Mouse (Mus musculus): ENCODE data around the gene Tmem176a.
"Not testable (repeated sequence)": the region's sequence is repeated elsewhere in the genome, so short reads cannot be mapped to it uniquely, and the experiment has no call there.

The Tmem176a gene

GRCm38 (mm10) chr6:48842111-48842842, 1.6 kb downstream of the Tmem176a start:
- DNase-seq (ENCODE audit: low spot score in 2 of 2): peak in 1 of 2 experiments; percentile 26

DNA sequence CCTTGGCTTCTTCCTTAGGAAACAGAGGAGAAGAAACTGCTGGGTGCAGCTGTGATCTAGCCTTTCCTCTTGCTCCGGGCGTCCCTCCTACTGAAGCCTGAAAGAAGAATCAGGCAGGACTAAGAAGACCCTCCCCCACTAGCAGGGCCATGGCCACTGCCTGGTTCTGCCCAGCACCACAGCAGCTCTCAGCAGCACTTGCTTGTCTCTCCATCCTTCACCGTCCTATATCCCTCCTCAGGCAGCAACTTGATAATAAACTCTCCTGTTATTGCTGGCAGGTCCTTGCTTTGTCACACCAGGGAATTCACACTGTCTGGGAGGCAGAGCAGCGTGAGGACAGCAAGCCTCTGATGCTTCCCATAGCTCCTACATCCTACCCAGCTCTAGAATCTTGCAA, 4.4 kb downstream of the Tmem176a start:
- DNase-seq (ENCODE audit: low spot score in 2 of 2): no peak

GRCm38 (mm10) chr6:48851820-48852491, 11.2 kb downstream of the Tmem176a start:
- no peak for DNase-seq (ENCODE audit: low spot score in 2 of 2)

DNA sequence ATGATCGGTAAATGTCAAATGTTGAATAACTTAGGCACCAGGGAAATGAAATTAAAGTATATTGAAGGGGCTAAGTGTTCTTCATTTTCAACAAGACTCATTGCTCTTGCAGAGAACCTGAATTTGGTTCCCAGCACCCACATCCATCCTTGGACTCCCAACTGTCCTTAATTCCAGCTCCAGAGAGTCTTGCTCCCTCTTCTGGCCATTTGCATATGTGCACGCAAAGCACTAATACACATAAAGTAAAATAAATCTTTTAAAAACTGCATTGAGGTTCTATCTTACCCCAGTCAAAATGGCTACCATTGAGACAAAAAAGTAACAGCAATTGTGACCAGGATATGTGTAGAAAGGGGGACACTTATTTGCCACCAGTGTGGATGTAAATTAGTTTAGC, 13.4 kb downstream of the Tmem176a start:
- no peak for DNase-seq (ENCODE audit: low spot score in 2 of 2)

- no peak for DNase-seq (ENCODE audit: low spot score in 2 of 2)
Measured at GRCm38 (mm10) chr6:48857613-48858302, 17.0 kb downstream of the Tmem176a start.

DNA sequence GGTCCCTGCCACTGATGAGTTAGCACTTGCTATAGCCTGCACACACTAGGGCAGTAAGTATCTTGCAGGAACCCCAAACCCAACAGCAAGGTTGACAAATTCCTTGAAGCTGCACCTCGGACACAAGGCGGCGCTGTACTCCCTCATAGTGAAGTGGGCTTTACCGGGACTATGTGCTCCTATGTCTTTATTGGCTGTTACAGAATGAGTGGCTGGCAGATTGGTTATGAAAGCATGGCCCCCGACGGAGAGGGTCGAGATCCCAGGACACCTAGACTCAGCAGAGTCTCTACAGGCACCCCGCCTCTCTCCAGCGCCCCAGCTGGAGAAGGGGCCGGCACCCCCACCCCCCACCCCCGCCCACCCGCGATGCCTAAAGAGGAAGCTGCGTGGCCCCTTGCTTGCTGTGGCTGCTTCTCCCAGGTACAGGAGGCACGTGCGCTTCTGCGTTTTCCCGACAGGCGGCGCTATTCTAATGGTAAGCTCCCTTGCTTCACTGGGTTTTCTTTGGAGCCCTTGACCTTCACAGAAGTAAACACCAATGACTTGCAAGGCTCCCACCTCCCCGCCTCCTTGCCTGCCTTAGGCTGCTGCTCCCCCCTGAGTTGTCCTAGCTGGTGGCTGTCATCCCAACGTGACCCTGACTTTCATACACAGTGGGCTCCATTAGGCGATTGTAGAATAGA, 19.6 kb downstream of the Tmem176a start:
- DNase-seq (ENCODE audit: low spot score in 2 of 2): peak in 1 of 2 experiments; percentile 43

DNA sequence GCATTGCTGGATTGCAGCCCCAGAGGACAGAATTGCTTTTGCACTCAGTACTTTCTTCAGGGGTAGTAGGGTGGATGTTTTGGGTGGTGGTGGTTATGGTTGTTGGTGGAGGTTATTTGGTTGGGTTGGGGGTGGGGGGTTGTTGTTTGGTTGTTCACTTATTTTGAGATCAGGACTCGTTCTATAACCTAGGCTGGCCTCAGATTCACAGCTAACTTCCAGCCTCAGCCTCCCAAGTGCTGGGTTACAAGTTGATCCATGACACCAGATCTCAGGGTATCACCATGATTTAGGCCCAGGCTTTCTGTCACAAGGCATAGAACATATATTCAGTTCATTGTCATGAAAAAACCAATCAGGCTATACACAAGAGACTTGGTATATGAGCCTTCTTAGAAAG, 20.1 kb downstream of the Tmem176a start:
- DNase-seq (ENCODE audit: low spot score in 2 of 2): no peak

GRCm38 (mm10) chr6:48861616-48862280, 21.0 kb downstream of the Tmem176a start:
- no peak for DNase-seq (ENCODE audit: low spot score in 2 of 2)

GRCm38 (mm10) chr6:48862816-48863215, 22.1 kb downstream of the Tmem176a start:
- no peak for DNase-seq (ENCODE audit: low spot score in 2 of 2)

GRCm38 (mm10) chr6:48863488-48863887, 22.8 kb downstream of the Tmem176a start:
- DNase-seq (ENCODE audit: low spot score in 2 of 2): no peak

DNA sequence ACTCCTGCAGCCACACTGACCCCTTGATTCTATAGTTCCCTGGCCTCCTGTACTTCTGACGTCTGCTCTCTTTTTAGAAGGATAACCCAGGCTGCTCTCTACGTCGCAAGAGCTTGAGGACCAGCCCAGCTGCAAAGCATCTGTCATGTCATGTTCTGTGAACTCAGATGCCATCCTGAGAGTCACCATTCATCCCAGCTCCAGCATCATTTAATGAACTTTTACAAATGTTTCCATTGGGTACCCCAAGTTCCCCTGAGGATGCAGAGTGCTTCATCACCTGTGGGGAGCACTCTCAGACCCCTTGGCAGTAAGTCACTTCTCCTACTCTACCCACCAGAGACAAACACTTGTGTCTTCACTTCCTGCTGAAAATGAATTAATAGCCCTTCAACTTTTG, 23.5 kb downstream of the Tmem176a start:
- no peak for DNase-seq (ENCODE audit: low spot score in 2 of 2)

GRCm38 (mm10) chr6:48864723-48865122, 24.0 kb downstream of the Tmem176a start:
- no peak for DNase-seq (ENCODE audit: low spot score in 2 of 2)

- DNase-seq (ENCODE audit: low spot score in 2 of 2): no peak
Measured at GRCm38 (mm10) chr6:48865152-48865745, 24.5 kb downstream of the Tmem176a start.

GRCm38 (mm10) chr6:48866355-48866950, 25.7 kb downstream of the Tmem176a start:
- not testable (repeated sequence) for DNase-seq (ENCODE audit: low spot score in 2 of 2)

GRCm38 (mm10) chr6:48867158-48867557, 26.4 kb downstream of the Tmem176a start:
- no peak for DNase-seq (ENCODE audit: low spot score in 2 of 2)

GRCm38 (mm10) chr6:48869774-48870173, 29.1 kb downstream of the Tmem176a start:
- no peak for DNase-seq (ENCODE audit: low spot score in 2 of 2)

- DNase-seq (ENCODE audit: low spot score in 2 of 2): no peak
Measured at GRCm38 (mm10) chr6:48872596-48872995, 31.9 kb downstream of the Tmem176a start, which contains the start of gene Aoc1. Gene Aoc1, plus strand, starts transcription at chr6:48872896.

- no peak for DNase-seq (ENCODE audit: low spot score in 2 of 2)
Measured at GRCm38 (mm10) chr6:48874576-48874975, 33.9 kb downstream of the Tmem176a start.

- DNase-seq (ENCODE audit: low spot score in 2 of 2): no peak
Measured at GRCm38 (mm10) chr6:48875515-48875914, 34.8 kb downstream of the Tmem176a start.

DNA sequence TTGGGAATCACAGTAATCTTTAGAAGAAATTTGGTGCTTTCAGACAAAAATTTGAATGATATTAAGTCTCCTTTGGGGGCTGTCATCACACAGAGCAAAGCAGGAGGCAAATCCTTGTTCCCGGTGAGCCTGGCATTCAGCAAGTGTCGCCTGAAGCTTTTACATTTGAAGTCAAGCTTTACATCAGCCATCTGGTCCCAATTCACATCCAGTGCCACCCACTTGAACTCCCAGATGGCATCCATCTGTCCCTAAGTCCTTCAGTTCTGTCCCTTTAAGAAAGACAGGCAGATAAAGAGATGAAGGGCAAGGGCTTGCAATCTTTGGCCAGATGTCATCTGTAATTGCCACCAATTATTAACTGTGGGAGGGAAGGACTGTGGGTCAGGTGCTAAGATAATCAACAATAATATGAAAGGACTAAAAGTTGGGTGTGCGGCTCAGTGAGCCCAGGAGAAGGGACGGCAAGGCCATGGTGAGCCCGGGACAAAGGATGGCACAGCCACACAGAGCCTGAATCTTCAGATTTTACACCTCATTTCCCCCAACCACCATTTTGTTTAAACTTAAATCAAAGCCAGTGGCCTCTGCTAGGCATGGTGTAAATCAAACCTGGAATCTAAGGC, 35.9 kb downstream of the Tmem176a start:
- no peak for DNase-seq (ENCODE audit: low spot score in 2 of 2)
